Mouse (Mus musculus): ENCODE measurements around the gene Ripor1.

The Ripor1 gene

GRCm38 (mm10) chr8:105606189-105607023, 1.4 kb downstream of the Ripor1 start:
- peak; percentile 76 to 82 for DNase-seq (ENCODE audit: low spot score in 2 of 2)

- no peak for DNase-seq (ENCODE audit: low spot score in 2 of 2)
These were observed 2.0 kb downstream of the Ripor1 start for GRCm38 (mm10) chr8:105607062-105607461.

GRCm38 (mm10) chr8:105607684-105608083, 2.6 kb downstream of the Ripor1 start:
- peak in 1 of 2 experiments; percentile 40 for DNase-seq (ENCODE audit: low spot score in 2 of 2)

GRCm38 (mm10) chr8:105609355-105609754, 4.3 kb downstream of the Ripor1 start:
- no peak for DNase-seq (ENCODE audit: low spot score in 2 of 2)

GRCm38 (mm10) chr8:105609771-105610170, 4.7 kb downstream of the Ripor1 start:
- no peak for DNase-seq (ENCODE audit: low spot score in 2 of 2)

- DNase-seq (ENCODE audit: low spot score in 2 of 2): peak in 1 of 2 experiments; percentile 48
These were observed 6.8 kb downstream of the Ripor1 start for GRCm38 (mm10) chr8:105611836-105612235.

- no peak for DNase-seq (ENCODE audit: low spot score in 2 of 2)
These were observed 8.0 kb downstream of the Ripor1 start for GRCm38 (mm10) chr8:105613037-105613436.

- DNase-seq (ENCODE audit: low spot score in 2 of 2): no peak
These were observed 8.9 kb downstream of the Ripor1 start for GRCm38 (mm10) chr8:105613830-105614511.

- DNase-seq (ENCODE audit: low spot score in 2 of 2): peak in 1 of 2 experiments; percentile 74
These were observed 10.9 kb downstream of the Ripor1 start for GRCm38 (mm10) chr8:105615942-105616341.

GRCm38 (mm10) chr8:105617451-105618278, 12.6 kb downstream of the Ripor1 start:
- no peak for DNase-seq (ENCODE audit: low spot score in 2 of 2)

GRCm38 (mm10) chr8:105618279-105618634, 13.2 kb downstream of the Ripor1 start:
- DNase-seq (ENCODE audit: low spot score in 2 of 2): no peak

GRCm38 (mm10) chr8:105618892-105619591, 14.0 kb downstream of the Ripor1 start:
- DNase-seq (ENCODE audit: low spot score in 2 of 2): no peak

GRCm38 (mm10) chr8:105620211-105620610, 15.2 kb downstream of the Ripor1 start:
- no peak for DNase-seq (ENCODE audit: low spot score in 2 of 2)

- DNase-seq (ENCODE audit: low spot score in 2 of 2): no peak
These were observed 16.1 kb downstream of the Ripor1 start for GRCm38 (mm10) chr8:105620946-105621720.

- no peak for DNase-seq (ENCODE audit: low spot score in 2 of 2)
These were observed 16.8 kb downstream of the Ripor1 start for GRCm38 (mm10) chr8:105621841-105622240.

GRCm38 (mm10) chr8:105622421-105622920, 17.4 kb downstream of the Ripor1 start:
- DNase-seq (ENCODE audit: low spot score in 2 of 2): peak; percentile 72 to 97

- no peak for DNase-seq (ENCODE audit: low spot score in 2 of 2)
These were observed 18.1 kb downstream of the Ripor1 start for GRCm38 (mm10) chr8:105623118-105623517.

- no peak for DNase-seq (ENCODE audit: low spot score in 2 of 2)
These were observed 18.7 kb downstream of the Ripor1 start for GRCm38 (mm10) chr8:105623679-105624245.

GRCm38 (mm10) chr8:105624401-105624800, 19.3 kb downstream of the Ripor1 start:
- peak; percentile 70 to 89 for DNase-seq (ENCODE audit: low spot score in 2 of 2)

- no peak for DNase-seq (ENCODE audit: low spot score in 2 of 2)
These were observed 19.8 kb downstream of the Ripor1 start for GRCm38 (mm10) chr8:105624831-105625230.

Data from left cerebral cortex, adult 9 months (tissue).